Mouse (Mus musculus) liver, adult 2 months (tissue): Measurements from ENCODE around the gene Bclaf3.

Source experiments
- CTCF ChIP-seq: fragments of 200-500 bp; IDR thresholded peaks from 2 replicates; pipeline ENCODE4 v1.5.1; 2011; ENCODE audit warnings: low read depth, low read length, control low read depth
- POLR2A ChIP-seq: fragments of 200-500 bp; IDR thresholded peaks from 2 replicates; pipeline ENCODE4 v1.6.1; 2011; ENCODE audit warnings: low read length, control low read depth; ENCODE audit not compliant: insufficient read depth; ENCODE audit errors: extremely low read depth

DNA sequence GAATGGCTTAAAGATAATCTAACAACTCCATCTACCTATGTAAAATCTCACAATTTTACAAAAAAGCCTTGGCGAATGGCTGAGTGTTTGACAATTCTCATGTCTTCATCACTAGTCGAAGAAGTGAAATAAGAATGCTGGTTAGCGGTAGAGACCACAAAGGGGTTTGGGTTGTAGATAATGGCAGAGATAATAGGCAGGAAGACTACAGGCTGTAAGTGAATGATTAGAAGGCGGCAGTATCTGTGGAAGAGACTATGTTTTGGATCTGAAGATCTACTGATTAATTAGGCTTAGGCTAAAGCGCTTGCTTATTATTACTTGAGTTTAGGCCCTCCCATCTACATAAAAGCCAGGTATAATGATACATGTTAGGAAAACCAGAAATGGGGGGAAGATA lies 20.6 kb downstream of the Bclaf3 start:
- TF ChIP-seq CTCF, result no peak
- TF ChIP-seq POLR2A, result no peak
